Mouse (Mus musculus): Measurements from ENCODE around the gene Pcnt. TPM values are rescaled to one million over a fixed set of nuclear protein-coding genes. Genes with fewer than 3 reads are reported as not detected.

The Pcnt gene
- total and polyA plus RNA-seq, 3 experiments: 27.4 to 56.7 (median 42.2) TPM

DNA sequence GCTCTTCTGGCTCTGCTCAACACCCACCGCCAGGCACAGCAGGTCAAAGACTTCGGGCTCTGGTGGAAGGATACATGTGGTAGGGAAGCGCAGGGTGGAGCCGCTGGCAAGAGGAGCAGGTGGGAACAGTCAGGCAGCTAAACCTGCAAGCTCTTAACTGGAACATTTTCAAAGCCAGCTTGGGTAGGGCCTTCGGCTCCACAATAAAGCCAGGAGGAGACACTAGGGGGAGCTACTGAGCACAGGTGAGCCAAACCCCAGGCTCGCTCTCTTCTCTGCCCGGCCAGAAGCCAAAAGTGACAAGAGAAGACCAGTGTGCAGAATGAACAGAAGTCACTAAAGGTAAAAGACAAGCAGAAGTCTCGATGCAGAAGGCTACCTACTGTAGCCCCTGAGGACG, 50.8 kb downstream of the Pcnt start:
- H3K27me3 ChIP-seq (ENCODE audit: control insufficient read depth, insufficient read depth, low read length): no peaks in the 10 kb centered on the region
- no peak overlapping the region for H3K27ac ChIP-seq
- TF ChIP-seq POLR2A (IDR thresholded peaks at IDR 0.05; ENCODE audit: insufficient read depth, low read depth, low read length): no peak
- peak; percentile 73 for TF ChIP-seq CTCF (IDR thresholded peaks at IDR 0.05)
- TF ChIP-seq EP300 (IDR thresholded peaks at IDR 0.05; ENCODE audit: insufficient read depth, low read depth, low read length): no peak
- H3K4me3 ChIP-seq: no peak overlapping the region
- no peak for DNase-seq
- intact Hi-C loops (cut with DNase I): no loop called here
- no peaks in the 10 kb centered on the region for H3K4me1 ChIP-seq (ENCODE audit: control insufficient read depth, insufficient read depth, low read length)
- H3K79me2 ChIP-seq (replicated peaks; ENCODE audit: control insufficient read depth, insufficient read depth, low read length): no peaks in the 10 kb centered on the region
- no peak overlapping the region for H3K9ac ChIP-seq (ENCODE audit: low read depth, low read length)
- no peaks in the 10 kb centered on the region for H3K36me3 ChIP-seq (ENCODE audit: control insufficient read depth, insufficient read depth, low read length)
- 87% methylated on average over 9 of the region's 9 CpGs for WGBS

DNA sequence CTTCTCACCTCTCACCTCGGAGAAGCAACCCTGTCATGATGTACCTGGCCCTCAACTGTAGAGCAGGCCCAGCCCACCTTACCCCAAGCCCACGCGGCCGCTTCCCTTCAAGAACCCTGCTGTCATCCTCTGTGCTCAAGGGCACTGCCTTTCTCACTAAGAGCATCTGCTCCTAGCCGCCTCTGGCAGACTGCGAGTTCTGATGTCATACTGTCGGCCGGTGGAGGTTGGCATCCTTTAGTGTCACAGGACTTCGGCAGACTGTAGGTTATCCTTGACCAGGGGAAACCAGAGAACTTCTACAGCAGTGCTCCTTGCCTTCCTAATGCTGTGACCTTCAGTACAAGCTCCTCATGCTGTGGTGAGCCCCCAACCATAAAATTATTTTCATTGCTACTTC, 51.4 kb downstream of the Pcnt start:
- TF ChIP-seq CTCF (IDR thresholded peaks at IDR 0.05) (no peak), EP300 (IDR thresholded peaks at IDR 0.05; ENCODE audit: insufficient read depth, low read depth, low read length) (no peak), POLR2A (IDR thresholded peaks at IDR 0.05; ENCODE audit: insufficient read depth, low read depth, low read length) (no peak)
- 85% methylated on average over 9 of the region's 9 CpGs for WGBS
- intact Hi-C loops (cut with DNase I): no loop called here
- DNase-seq: no peak
- no peak overlapping the region for H3K9ac ChIP-seq (ENCODE audit: low read depth, low read length)
- H3K27me3 ChIP-seq (ENCODE audit: control insufficient read depth, insufficient read depth, low read length): no peaks in the 10 kb centered on the region
- H3K27ac ChIP-seq: no peak overlapping the region
- no peak overlapping the region for H3K4me3 ChIP-seq
- no peaks in the 10 kb centered on the region for H3K36me3 ChIP-seq (ENCODE audit: control insufficient read depth, insufficient read depth, low read length)
- H3K4me1 ChIP-seq (ENCODE audit: control insufficient read depth, insufficient read depth, low read length): no peaks in the 10 kb centered on the region
- no peaks in the 10 kb centered on the region for H3K79me2 ChIP-seq (replicated peaks; ENCODE audit: control insufficient read depth, insufficient read depth, low read length)

DNA sequence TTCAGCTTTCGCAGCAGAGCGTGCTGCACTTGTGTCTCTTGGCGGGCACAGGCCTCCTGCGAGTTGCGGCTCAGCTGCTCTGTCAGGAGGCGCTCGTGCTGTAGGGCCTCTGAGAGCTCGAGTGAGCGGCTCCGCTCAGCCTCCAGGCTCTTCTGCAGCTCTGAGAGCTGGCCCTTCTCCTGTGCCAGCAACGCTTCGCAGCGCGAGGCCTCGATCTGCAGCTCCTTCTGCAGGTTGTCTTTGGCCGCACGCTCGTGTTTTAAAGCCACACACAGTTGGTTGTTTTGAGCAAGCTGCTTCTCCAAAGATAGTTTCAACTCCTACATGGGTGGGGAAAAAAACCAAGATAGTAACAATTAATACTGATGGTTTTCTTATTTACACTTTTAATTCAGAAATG, 67.6 kb downstream of the Pcnt start:
- no peak for DNase-seq
- H3K27ac ChIP-seq: no peak overlapping the region
- H3K27me3 ChIP-seq (ENCODE audit: control insufficient read depth, insufficient read depth, low read length): no peaks in the 10 kb centered on the region
- intact Hi-C loops (cut with DNase I): no loop called here
- H3K9ac ChIP-seq (ENCODE audit: low read depth, low read length): no peak overlapping the region
- no peaks in the 10 kb centered on the region for H3K79me2 ChIP-seq (replicated peaks; ENCODE audit: control insufficient read depth, insufficient read depth, low read length)
- H3K4me3 ChIP-seq: no peak overlapping the region
- no peak for TF ChIP-seq EP300 (IDR thresholded peaks at IDR 0.05; ENCODE audit: insufficient read depth, low read depth, low read length)
- no peak for TF ChIP-seq CTCF (IDR thresholded peaks at IDR 0.05)
- TF ChIP-seq POLR2A (IDR thresholded peaks at IDR 0.05; ENCODE audit: insufficient read depth, low read depth, low read length): no peak
- H3K36me3 ChIP-seq (ENCODE audit: control insufficient read depth, insufficient read depth, low read length): no peaks in the 10 kb centered on the region
- 93% methylated on average over 18 of the region's 18 CpGs for WGBS
- H3K4me1 ChIP-seq (ENCODE audit: control insufficient read depth, insufficient read depth, low read length): no peaks in the 10 kb centered on the region

DNA sequence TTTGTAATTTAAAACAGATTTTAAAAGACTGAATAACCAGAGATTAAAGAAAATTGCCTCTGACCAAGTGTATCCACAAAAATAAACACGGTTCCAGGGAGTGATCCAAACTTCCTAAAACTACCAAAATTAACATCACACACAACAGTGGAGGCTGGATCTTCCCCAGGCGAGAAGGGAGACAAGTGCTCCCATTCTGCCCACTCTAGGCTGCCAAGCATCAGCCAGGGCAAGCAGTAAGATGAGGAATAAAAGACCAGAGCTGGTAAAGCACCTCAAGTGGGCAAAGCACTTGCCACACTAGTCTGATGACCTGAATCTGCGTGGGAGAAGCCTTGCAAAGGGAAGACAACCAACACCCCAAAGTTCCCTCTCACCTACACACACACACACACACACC, 70.8 kb downstream of the Pcnt start:
- TF ChIP-seq POLR2A (IDR thresholded peaks at IDR 0.05; ENCODE audit: insufficient read depth, low read depth, low read length) (no peak), CTCF (IDR thresholded peaks at IDR 0.05) (no peak), EP300 (IDR thresholded peaks at IDR 0.05; ENCODE audit: insufficient read depth, low read depth, low read length) (no peak)
- Histone ChIP-seq H3K27ac (no peak overlapping the region), H3K79me2 (replicated peaks; ENCODE audit: control insufficient read depth, insufficient read depth, low read length) (no peaks in the 10 kb centered on the region), H3K27me3 (ENCODE audit: control insufficient read depth, insufficient read depth, low read length) (no peaks in the 10 kb centered on the region), H3K9ac (ENCODE audit: low read depth, low read length) (no peak overlapping the region), H3K36me3 (ENCODE audit: control insufficient read depth, insufficient read depth, low read length) (no peaks in the 10 kb centered on the region), H3K4me3 (no peak overlapping the region), H3K4me1 (ENCODE audit: control insufficient read depth, insufficient read depth, low read length) (no peaks in the 10 kb centered on the region)
- intact Hi-C loops (cut with DNase I): no loop called here
- 82% methylated on average over 3 of the region's 3 CpGs for WGBS
- no peak for DNase-seq

DNA sequence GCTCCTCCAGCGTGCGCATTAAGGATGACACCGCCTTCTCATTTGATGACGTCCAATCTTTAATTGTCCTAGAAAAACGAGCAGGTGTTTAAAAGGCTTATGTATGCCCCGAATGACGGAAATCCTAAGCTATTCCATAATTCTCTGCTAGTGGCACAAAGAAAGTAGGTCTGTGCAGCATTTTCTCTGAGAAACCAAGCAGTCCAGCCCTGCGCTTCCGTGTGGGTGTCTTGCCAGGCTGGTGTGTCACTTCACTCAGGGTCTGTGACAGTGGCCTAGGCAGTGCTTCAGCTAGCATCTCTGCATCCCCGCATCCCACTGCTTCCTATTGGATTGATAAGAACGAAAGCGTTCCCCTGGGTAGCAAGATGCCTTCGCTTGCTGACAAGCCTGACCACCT, 73.8 kb downstream of the Pcnt start:
- no peak overlapping the region for H3K9ac ChIP-seq (ENCODE audit: low read depth, low read length)
- H3K36me3 ChIP-seq (ENCODE audit: control insufficient read depth, insufficient read depth, low read length): peaks cover under 1% of the 10 kb centered on the region; the same call in 1 of the 2 replicates
- no peak for DNase-seq
- no peak for TF ChIP-seq CTCF (IDR thresholded peaks at IDR 0.05)
- no peak for TF ChIP-seq POLR2A (IDR thresholded peaks at IDR 0.05; ENCODE audit: insufficient read depth, low read depth, low read length)
- no peak for TF ChIP-seq EP300 (IDR thresholded peaks at IDR 0.05; ENCODE audit: insufficient read depth, low read depth, low read length)
- H3K27me3 ChIP-seq (ENCODE audit: control insufficient read depth, insufficient read depth, low read length): no peaks in the 10 kb centered on the region
- intact Hi-C loops (cut with DNase I): no loop called here
- no peak overlapping the region for H3K4me3 ChIP-seq
- no peaks in the 10 kb centered on the region for H3K4me1 ChIP-seq (ENCODE audit: control insufficient read depth, insufficient read depth, low read length)
- no peaks in the 10 kb centered on the region for H3K79me2 ChIP-seq (replicated peaks; ENCODE audit: control insufficient read depth, insufficient read depth, low read length)
- no peak overlapping the region for H3K27ac ChIP-seq
- 85% methylated on average over 13 of the region's 13 CpGs for WGBS

DNA sequence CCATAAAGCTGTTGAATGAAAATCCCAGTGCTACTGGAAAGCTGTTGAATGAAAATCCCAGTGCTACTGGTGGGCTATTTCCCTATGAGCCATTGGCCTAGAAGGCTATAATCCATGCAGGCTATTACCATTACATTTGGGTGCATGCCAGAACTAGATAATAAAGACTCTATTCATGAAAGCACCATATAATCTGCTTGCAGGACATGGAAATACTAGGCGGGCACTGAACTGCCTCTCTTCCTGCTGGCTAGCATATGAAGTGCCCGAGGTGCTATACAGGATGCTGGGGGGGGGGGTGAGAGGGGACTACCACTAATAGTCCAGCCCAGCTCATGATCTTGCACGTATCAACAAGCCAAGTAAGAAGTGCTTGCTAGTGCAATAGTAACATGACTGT, 79.4 kb downstream of the Pcnt start:
- Histone ChIP-seq H3K79me2 (replicated peaks; ENCODE audit: control insufficient read depth, insufficient read depth, low read length) (no peaks in the 10 kb centered on the region), H3K27ac (no peak overlapping the region), H3K36me3 (ENCODE audit: control insufficient read depth, insufficient read depth, low read length) (peaks cover 3% of the 10 kb centered on the region), H3K9ac (ENCODE audit: low read depth, low read length) (no peak overlapping the region), H3K4me3 (no peak overlapping the region), H3K27me3 (ENCODE audit: control insufficient read depth, insufficient read depth, low read length) (no peaks in the 10 kb centered on the region), H3K4me1 (ENCODE audit: control insufficient read depth, insufficient read depth, low read length) (no peaks in the 10 kb centered on the region)
- intact Hi-C loops (cut with DNase I): no loop called here
- TF ChIP-seq POLR2A (IDR thresholded peaks at IDR 0.05; ENCODE audit: insufficient read depth, low read depth, low read length) (no peak), EP300 (IDR thresholded peaks at IDR 0.05; ENCODE audit: insufficient read depth, low read depth, low read length) (no peak), CTCF (IDR thresholded peaks at IDR 0.05) (no peak)
- no peak for DNase-seq
- WGBS: 27% methylated on average over 3 of the region's 3 CpGs

All from heart, adult 2 months (tissue).